Mouse (Mus musculus) left cerebral cortex, adult 9 months (tissue): ENCODE data around the gene Imp3.
"Not testable (repeated sequence)": the region's sequence is repeated elsewhere in the genome, so short reads cannot be mapped to it uniquely, and the experiment has no call there.

ENCODE experiments used
- DNase-seq, 2 experiments: peaks; one replicate each; pipeline ENCODE4 v3.0.0; 2022; ENCODE audit warnings: low spot score in 2 of 2

Imp3 gene

DNA sequence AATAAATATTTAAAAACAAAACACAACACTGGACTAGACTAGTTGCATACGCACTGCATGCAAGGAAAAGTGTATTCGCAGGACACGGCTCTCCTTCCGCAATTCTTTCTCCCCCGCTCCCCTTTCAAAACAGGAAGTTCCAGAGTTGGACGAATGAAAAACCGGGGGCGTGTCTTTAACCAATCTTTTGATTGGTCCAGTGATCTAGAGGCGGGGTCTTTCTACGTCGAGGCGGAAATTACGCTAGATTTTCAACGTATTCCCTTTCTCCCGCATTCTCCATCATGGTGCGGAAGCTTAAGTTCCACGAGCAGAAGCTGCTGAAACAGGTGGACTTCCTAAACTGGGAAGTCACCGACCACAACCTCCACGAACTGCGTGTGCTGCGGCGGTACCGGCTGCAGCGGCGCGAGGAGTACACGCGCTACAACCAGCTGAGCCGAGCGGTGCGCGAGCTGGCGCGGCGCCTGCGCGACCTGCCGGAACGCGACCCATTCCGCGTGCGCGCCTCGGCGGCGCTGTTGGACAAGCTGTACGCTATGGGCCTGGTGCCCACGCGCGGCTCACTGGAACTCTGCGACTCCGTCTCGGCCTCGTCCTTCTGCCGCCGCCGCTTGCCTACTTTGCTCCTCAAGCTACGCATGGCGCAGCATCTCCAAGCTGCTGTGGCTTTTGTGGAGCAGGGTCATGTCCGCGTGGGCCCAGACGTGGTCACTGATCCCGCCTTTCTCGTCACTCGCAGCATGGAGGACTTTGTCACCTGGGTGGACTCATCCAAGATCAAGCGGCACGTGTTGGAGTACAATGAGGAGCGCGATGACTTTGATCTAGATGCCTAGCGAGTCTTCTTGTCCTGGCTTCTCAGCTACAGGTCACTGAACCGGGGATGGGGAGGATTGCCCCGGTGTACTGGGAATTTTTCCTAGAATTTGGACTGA lies at the start of gene Imp3:
Gene Imp3 (plus strand): TSS at position 253 of the 938 bp plus-strand sequence.
- peak; percentile 80 to 95 for DNase-seq

DNA sequence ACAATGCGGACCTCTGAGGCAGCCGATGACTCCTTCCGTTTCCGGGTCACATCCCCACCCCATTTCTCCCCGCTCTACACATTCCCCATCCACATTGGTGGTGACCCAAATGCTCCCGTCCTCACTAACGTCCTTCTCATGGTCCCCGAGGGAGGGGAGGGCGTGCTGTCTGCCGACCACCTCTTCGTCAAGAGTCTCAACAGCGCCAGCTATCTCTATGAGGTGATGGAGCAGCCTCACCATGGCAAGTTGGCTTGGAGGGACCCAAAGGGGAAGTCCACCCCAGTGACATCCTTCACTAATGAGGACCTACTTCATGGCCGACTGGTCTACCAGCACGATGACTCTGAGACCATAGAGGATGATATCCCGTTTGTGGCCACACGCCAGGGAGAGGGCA lies 49.7 kb upstream of the Imp3 start:
- DNase-seq = no peak

DNA sequence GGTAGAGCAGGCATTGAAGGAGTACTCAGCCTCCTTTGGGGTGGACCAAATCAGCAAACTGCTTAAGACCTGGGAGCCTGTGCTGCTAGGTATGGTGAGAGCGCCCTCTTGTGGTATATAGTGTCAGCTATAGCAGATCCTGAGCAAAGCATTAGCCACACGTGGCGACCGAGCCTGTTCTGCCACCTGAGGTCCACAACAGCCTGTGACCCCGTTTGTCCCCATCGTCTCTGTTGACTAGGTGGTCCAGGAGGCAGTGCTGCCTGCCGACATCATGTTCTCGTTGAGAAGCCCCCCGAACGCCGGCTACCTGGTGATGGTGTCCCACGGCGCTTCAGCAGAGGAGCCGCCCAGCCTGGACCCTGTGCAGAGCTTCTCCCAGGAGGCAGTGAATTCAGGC lies 47.5 kb upstream of the Imp3 start:
- peak; percentile 49 to 84 for DNase-seq

DNA sequence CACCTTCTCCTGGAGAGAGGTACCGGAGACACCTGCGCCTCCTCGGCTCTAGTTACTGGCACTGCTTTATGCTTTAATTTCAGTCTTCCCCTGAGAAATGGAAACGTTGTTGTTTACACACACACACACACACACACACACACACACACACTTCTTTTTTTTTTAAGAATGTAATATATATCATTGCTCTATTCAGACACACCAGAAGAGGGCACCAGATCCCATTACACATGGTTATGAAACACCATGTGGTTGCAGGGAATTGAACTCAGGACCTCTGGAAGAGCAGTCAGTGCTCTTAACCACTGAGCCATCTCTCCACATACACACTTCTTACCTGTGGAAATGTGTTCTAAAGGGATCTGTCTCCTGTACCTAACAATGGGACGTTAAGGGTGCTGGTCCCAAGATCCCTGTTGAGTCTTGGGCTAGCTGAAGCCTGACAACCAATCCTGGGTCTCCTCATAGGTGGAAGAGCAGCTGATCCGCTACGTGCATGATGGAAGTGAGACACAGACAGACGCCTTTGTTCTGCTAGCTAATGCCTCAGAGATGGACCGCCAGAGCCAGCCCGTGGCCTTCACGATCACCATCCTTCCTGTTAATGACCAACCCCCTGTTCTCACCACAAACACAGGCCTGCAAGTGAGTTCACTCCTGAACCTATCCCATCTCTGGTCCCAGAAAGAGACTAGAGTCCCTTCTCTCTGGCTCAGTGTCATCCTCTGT lies 46.6 kb upstream of the Imp3 start:
- no peak for DNase-seq

DNA sequence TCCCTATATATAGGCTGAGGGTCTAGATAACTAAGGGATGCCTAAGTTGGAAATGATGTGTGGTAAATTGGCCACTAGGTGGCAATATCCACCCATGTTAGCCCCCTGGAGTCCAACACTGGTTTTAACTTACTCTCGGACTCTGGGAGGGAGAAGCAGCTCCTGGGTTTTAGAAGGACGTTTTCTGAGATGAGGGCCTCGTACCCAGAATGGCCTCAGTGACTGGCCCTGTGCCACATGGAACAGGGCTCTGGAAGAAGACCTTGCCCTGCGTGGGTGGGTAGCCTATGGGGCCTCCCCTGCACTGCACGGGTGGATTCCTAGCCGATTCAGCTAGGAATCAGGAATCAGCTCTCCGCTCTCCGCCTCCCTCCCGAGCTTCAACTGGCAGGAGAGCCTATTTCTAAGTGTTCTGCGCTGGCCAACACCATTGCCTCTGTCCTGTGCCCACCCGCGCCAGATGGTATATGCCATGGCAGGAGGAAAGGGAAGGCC lies 45.7 kb upstream of the Imp3 start:
- peak in 1 of 2 experiments; percentile 82 for DNase-seq

DNA sequence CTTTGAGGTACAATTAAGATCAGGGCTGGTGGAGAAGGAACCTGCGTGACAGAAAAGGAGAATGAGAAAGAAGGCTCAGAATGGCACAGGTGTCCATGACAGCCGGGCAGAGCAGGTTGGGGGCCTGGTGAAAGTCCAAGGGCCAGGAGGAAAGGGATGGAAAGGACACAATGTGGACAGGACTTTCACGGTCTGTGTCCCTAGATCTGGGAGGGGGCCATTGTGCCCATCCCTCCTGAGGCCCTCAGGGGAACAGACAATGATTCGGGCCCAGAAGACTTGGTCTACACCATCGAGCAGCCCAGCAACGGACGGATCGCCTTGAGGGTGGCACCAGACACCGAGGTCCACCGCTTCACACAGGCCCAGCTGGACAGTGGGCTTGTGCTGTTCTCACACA lies 45.2 kb upstream of the Imp3 start:
- DNase-seq = no peak

DNA sequence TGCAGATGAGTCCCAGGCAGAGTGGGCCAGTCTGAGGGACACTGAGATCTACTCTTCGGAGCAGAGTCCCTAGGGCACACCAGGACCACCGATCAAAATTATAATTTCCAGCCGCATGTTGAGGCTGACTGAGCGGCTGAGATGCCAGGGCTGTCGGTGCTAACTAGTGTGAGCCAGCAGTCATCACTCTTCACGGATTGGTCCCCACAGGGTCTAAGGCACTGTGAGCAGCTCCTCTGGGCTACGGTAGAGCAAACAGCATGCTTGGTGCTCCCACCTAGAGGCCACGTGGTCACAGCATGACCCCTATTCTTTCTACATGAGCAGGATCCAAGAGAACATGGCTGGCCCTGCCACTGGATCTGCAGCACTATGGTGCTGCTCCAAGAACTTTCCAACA lies 44.0 kb upstream of the Imp3 start:
- DNase-seq = no peak

DNA sequence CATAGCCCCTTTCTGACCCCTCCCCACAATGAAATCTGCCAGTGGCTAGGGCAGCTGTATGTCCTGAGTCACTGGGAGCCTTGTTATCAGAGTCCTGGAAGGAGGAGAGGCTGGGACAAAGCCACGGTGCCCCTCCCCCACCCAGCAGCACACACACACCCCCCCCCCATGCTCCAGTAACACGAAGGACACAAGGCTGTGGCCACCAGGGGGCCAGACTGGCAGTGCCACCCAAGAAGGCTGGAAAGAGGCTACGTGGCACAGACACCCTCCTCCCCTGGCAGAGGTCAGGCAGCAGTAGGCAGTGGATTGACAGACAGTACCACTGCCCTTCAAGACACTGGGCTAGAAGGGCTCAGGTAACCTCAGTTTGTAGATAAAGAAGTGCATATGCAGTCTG lies 43.3 kb upstream of the Imp3 start:
- no peak for DNase-seq

DNA sequence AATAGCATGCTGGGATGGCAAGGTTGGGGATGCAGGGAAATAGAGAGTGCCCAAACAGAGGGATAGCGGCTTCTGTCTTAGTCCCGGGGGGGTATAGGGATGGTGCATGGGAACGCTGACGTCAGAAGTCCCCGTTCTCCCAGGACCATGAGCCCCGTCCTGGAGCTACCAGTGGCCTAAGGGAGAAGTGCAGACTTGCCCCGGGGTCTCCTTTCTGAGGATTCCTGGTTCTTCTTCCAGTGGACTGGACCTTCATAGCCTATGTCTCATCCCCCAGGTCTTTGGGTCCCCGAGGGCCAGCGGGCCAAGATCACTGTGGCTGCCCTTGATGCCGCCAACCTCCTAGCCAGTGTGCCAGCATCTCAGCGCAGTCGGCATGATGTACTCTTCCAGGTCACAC lies 40.5 kb upstream of the Imp3 start:
- no peak for DNase-seq

DNA sequence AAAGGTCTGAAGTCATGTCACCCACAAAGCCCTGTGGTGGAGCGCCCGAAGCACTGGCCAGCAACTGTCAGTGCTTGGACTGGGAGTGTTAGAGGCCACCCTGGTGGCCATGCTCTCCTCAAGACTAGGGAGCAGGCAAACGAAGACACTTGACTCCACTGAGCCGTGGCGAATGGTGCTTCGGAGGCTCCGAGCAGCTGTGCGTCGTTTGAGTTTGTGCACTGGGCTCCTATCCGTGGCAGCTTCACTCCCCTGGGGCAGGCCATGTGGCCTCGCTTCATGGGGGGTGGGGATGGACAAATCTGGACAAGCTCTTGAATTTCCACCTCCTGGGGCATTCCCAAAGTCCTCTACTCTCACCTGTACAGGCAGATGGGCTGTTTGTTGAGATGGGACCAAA lies 37.9 kb upstream of the Imp3 start:
- DNase-seq = no peak

DNA sequence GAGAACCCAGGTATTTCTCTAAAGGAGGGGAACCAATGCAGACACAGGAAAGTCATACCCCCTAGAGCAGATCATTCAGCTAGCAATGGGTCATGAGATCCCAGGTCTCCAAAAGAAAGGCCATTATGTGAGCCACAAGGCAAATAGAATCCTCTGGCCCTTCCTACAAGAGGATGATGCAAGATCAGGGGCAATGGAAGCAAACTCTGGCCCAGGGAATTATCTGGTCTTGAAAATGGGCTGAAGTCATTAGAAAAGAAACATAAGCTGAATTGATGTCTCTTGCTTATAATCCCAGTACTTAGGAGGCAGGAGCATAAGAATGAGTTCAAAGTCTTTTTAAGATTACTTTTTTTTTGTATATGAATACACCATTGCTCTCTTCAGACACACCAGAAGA lies 37.2 kb upstream of the Imp3 start:
- no peak for DNase-seq

DNA sequence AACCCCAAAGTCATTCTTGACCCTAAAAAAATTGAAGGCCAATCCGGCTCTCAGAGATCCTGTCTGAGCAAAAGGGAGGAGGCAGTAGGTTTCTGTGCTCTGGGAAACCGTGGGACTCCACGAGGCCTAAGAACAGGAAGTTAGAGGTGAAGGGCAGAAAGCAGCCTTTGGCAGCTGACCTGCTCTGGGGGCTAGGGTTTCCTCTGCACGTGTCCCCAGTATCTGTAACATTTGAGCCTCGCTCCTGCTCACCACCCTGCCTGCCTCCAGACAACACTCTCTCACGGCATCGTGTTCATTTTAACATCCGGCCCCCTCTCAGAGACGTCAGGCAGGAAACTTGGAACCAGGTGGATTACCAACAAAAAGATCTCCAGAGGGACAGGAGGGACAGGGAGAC lies 36.7 kb upstream of the Imp3 start:
- DNase-seq = no peak

DNA sequence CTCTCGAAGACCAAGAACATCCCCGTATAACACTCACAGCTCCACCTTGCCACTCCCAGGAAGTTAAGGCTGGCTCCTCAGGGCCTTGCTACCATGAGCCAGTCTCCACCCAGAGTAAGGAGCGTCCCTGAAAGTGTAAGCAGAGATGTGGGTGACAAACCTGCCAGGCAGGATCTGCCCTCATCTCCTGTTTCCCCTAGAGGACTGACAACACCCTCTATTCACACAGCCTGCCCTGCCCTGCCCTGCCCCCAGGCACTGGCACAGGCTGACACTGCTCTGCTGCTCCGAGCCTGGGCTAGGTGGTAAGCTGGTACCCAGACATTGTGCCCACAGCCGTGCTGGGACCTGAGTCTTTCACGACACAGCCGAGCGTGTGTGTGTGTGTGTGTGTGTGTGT lies 36.1 kb upstream of the Imp3 start:
- DNase-seq = no peak

DNA sequence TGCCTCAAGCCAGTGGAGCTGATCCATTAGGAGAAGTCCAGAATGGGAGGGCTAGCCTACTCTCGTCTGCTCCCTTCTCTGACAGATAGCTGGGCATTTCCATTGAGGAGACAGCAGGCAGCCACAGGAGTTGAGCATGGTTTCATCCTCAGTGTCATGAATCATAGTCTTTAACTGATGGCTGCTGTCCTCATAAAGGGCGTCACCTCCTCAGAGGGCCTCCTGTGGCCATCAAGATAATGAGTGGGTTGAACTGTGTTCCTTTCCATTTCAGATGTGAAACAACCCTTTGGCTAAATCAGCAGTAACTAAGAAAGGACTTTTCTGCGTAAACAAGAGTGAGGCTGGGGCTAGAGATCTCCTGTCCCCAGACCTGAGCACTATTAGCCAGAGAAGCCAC lies 33.6 kb upstream of the Imp3 start:
- DNase-seq = no peak

DNA sequence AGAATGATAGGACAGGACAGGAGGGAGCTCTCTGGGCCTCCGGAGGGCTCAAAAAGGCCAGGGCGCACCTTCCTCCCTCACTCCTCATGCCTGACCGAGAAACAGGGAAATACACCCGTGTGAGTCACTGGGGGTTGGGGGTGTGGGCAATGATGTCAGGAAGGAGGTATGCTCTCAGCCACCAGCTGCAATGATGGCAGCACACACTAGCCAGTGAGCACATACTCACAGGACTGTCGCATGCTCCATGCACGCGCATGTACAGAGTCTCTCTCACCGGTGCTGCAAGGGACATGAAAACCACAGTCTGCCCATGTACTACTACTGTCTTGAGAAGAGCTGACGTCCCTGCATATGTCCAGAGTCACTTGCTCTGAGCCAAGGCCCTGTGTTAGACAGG lies 29.7 kb upstream of the Imp3 start:
- no peak for DNase-seq

DNA sequence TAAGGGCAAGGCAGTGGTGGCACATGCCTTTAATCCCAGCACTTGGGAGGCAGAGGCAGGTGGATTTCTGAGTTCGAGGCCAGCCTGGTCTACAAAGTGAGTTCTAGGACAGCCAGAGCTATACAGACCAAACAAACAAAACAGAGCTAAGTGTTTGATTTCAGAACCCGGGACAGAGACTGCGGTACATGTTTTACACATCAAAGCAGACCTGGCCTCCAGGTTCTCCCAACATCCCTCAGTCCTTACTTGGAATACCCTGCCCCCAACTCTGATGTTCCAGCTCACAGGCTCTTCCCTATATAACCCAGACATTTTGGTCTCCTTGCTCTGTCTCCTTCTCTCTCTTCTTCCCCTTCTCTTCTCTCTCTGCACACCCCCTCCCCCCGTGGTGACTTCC lies 27.3 kb upstream of the Imp3 start:
- not testable (repeated sequence) for DNase-seq

DNA sequence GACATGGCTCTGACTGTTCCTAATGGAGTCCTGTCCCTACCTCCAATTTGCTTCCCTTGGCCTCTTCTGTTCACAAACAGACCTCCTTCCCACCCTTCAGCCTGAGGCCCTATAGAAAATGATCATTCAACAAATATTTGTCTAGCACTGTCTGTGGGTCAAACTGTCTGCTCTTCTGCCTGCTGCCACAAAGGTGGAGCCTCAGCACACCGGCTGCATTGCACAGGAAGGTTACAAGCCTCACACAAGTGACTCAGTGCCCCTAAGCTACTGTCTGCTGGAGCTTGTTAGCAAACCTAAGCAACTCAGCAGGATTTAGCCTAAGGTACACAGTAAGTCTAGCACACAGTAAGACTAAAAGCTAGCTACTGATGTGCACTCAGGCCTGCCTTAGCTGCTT lies 26.3 kb upstream of the Imp3 start:
- no peak for DNase-seq

DNA sequence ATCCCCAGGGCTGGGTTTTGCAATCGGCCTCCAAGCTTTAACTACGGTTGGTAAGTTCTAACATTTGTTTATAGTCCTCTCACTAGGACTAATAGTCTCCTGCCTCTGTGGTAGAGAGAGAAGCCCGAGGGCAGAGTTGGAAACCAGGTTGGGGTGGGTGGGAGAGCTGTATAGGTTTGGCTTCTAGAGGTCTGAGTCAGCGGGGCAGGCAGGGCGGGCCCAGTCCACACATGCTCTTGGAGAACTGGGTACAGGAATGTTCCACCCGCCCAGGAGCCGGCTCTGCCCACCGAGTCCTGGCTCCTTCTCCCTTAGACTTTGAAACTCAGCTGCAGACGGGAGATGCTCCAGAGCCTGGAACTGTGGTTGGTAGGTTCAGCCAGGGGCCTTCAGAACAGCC lies 23.3 kb upstream of the Imp3 start:
- no peak for DNase-seq

DNA sequence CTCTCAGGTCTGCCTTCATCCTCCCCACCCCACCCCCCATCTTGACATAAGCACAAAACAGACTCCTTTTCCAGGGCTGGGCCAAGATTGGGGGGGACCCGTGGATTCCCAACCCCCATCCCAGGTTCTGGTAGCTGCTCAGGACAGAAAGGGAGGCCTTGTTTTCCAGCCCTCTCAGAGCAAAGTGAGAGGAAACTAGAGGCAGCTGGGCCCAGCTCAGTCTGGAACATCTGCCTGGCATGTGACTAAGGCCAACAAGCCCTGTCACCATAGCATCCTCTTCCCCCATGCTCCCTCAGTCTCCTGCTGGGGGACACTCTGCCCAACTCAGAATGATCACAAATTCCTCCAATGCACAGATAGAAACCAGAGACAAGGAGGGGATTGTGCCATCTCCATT lies 22.2 kb upstream of the Imp3 start:
- DNase-seq = no peak

DNA sequence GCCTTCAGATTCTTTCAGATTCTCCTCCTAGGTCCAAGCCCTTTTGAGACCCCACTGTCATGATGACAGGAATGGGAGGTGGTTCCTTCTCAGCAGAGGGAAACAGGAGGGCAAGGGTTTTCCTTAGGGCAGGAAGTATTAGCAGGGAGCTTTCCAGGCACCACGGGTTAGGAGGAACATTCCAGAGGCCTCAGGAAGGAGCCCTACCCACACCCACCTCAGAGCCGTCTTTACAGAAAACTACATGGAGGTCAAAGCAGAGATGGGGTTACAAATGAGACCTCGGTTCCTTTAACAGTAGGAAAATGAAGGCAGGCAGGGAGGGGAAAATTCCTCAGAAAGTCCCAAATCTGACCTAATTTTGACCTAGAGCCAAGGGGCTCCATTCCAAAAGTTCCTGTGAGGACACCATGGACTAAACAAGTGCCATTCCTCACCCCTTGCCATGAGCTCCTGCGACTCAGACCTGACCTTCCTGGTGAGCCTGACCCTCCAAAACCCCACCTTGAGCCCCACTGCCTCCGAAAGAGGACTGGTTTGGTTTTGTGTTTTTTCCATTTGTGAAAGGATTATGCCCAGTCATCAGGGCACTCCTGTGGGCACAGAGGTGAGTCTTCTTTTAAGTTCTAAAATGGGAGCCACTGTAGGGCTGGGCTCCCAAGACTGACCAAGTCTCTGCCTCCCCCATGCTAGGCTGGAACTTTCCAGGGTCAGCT lies 21.4 kb upstream of the Imp3 start:
- DNase-seq = no peak

DNA sequence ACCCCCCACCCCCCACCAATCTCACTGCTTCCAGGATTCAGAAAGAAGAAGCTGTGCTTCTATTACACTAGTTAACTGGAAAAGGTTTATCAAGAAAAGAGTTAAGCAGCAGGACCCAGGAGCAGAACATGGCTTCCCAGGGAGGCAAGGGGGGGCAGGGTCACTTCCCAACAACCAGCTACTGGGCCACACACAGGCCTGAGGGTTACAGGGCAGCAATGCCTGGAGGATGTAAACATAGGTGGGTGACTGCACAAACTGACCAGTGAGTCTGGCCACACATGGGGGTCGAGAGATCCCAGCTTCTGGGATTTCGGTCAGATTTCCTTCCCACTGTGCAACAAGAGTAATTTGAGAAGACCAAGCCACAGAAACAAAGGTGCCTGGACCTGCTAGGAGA lies 20.1 kb upstream of the Imp3 start:
- DNase-seq = no peak

DNA sequence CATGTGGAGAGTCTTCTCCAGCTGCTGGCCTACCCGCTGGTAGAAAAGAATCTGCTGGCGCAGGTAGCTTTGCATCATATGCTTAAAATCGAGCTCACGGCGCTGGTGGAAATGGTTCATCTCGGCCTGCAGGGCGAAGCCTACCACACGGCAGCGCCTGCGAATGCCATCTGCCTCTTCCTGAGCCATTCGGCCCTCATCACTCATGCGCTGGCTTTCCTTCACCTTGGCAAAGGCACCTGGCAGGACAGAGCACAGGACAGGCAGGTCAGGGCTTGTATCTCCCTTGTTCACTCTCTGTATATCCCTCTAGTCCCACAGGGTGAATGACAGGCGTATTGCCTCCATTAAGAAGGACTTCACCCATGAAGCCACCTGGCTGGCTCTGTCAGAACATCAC lies 18.8 kb upstream of the Imp3 start:
- no peak for DNase-seq
